Mouse (Mus musculus): Measurements from ENCODE around the gene Pabpn1l.
"Not testable (repeated sequence)": the region's sequence is repeated elsewhere in the genome, so short reads cannot be mapped to it uniquely, and the experiment has no call there.

The Pabpn1l gene

GRCm38 (mm10) chr8:122576648-122577022, 45.9 kb downstream of the Pabpn1l start, which contains the start of gene Aprt:
Gene Aprt, minus strand, starts transcription at chr8:122576909.
- DNase-seq (ENCODE audit: low read depth, low spot score) = peak; percentile 97

GRCm38 (mm10) chr8:122575735-122576647, 46.5 kb downstream of the Pabpn1l start:
- DNase-seq (ENCODE audit: low read depth, low spot score) = no peak

- no peak for DNase-seq (ENCODE audit: low read depth, low spot score)
Measured at GRCm38 (mm10) chr8:122575286-122575685, 47.3 kb downstream of the Pabpn1l start.

GRCm38 (mm10) chr8:122574667-122575251, 47.8 kb downstream of the Pabpn1l start:
- DNase-seq (ENCODE audit: low read depth, low spot score) = no peak

- DNase-seq (ENCODE audit: low read depth, low spot score) = no peak
Measured at GRCm38 (mm10) chr8:122574264-122574663, 48.3 kb downstream of the Pabpn1l start.

GRCm38 (mm10) chr8:122573577-122573976, 49.0 kb downstream of the Pabpn1l start:
- no peak for DNase-seq (ENCODE audit: low read depth, low spot score)

- not testable (repeated sequence) for DNase-seq (ENCODE audit: low read depth, low spot score)
Measured at GRCm38 (mm10) chr8:122573176-122573575, 49.4 kb downstream of the Pabpn1l start.

GRCm38 (mm10) chr8:122572751-122573150, 49.8 kb downstream of the Pabpn1l start:
- no peak for DNase-seq (ENCODE audit: low read depth, low spot score)

GRCm38 (mm10) chr8:122571750-122572267, 50.7 kb downstream of the Pabpn1l start:
- no peak for DNase-seq (ENCODE audit: low read depth, low spot score)

GRCm38 (mm10) chr8:122571153-122571552, 51.4 kb downstream of the Pabpn1l start:
- no peak for DNase-seq (ENCODE audit: low read depth, low spot score)

GRCm38 (mm10) chr8:122569996-122570395, 52.5 kb downstream of the Pabpn1l start:
- no peak for DNase-seq (ENCODE audit: low read depth, low spot score)
